Mouse (Mus musculus) lung, adult 2 months (tissue): Measurements from ENCODE around the gene Morn4.

Experiments
- CTCF ChIP-seq: fragments of 200-500 bp; IDR thresholded peaks from 2 replicates; pipeline ENCODE4 v1.5.1; 2011; ENCODE audit warnings: mild to moderate bottlenecking, low read length, control low read depth; ENCODE audit not compliant: insufficient read depth
- POLR2A ChIP-seq: fragments of 200-500 bp; IDR thresholded peaks from 2 replicates; pipeline ENCODE4 v1.6.1; 2011; ENCODE audit warnings: low read depth, mild to moderate bottlenecking, control low read depth, low read length, borderline replicate concordance; ENCODE audit errors: extremely low read depth

- TF ChIP-seq CTCF (no peak), POLR2A (no peak)
These were observed 55.0 kb downstream of the Morn4 start for GRCm38 (mm10) chr19:42031112-42031511.
